Mouse (Mus musculus): ENCODE results near the gene Lpcat1.

The Lpcat1 gene

DNA sequence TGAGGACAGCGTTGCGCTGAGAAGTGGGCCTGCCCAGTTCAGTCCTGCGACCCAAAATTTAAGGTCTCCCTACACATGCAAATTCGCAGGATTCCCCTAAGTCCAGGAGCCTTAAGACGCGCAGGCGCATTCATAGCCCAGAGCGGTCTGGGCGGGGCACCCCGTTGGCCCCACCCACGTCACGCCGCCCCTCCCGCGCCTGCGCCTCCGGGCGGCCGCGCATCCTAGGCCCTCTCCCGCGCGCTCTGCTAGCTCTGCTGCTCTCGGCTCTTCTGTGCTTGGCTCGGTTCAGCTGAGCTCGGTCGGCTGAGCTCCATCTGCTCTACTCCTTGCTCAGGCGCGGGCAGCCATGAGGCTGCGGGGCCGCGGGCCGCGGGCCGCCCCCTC, at the start of gene Lpcat1:
Lpcat1 (plus strand) TSS at position 164 of the 387 bp plus-strand sequence.
- peak; percentile 45 for DNase-seq (ENCODE audit: low spot score)

- no peak for DNase-seq (ENCODE audit: low spot score)
Measured at GRCm38 (mm10) chr13:73417478-73418220, 49.3 kb upstream of the Lpcat1 start.

- DNase-seq (ENCODE audit: low spot score), result no peak
Measured at GRCm38 (mm10) chr13:73418297-73418696, 48.7 kb upstream of the Lpcat1 start.

GRCm38 (mm10) chr13:73419244-73419643, 47.8 kb upstream of the Lpcat1 start:
- no peak for DNase-seq (ENCODE audit: low spot score)

GRCm38 (mm10) chr13:73423043-73423442, 44.0 kb upstream of the Lpcat1 start:
- DNase-seq (ENCODE audit: low spot score), result no peak

GRCm38 (mm10) chr13:73425035-73425434, 42.0 kb upstream of the Lpcat1 start:
- DNase-seq (ENCODE audit: low spot score), result no peak

- no peak for DNase-seq (ENCODE audit: low spot score)
Measured at GRCm38 (mm10) chr13:73425839-73426490, 41.0 kb upstream of the Lpcat1 start.

DNA sequence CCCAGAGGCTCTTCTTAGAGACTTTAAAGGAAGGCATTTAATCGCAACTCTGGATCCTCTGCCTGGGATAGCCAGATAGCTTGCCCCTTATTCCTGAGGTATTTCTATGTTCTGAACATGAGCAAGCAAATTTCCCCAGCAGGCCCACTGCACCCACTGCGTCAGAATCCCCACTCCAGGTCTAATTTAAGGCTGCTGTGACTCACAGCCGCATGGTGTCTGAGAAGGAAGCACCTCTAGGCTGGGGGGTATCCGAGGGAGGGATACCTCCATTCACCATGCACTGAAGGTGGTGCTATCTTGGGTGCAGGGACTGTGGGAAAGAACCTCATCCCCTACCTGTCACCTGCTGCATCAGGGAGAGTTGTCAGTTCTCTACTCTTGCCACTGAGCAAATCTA, 40.4 kb upstream of the Lpcat1 start:
- DNase-seq (ENCODE audit: low spot score), result no peak

GRCm38 (mm10) chr13:73429605-73430321, 37.2 kb upstream of the Lpcat1 start:
- no peak for DNase-seq (ENCODE audit: low spot score)

DNA sequence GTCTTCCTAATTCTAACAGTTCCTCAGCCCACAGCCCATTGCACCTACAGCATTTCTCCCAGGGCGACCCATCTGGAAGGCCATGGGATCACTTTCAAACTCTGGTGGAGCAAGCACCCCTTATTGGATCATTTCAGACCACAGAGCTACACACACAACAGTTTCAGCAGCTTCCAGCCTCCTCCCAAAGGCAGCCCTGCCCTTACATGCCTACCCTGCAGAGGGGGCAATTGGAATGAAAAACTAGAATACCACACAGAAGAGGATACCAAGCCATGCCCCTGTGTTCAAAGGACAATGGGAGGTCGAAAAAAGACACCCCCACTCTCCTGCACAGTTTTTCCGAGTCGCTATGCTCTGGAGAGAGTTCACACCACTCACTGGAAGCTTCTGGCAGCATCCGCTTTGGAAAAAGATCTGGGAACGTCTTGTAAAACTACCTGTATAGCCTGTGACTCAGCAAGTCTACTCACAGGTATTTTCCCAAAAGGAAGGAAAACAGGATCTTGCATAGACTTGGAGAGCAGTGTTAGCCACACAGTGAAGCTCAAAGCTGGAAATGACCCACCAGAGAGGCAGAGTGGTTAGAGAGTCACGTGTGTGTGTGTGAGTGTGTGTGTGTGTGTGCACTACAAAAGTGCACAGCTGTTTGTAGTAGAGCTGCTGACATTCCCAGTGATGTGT, 34.4 kb upstream of the Lpcat1 start:
- no peak for DNase-seq (ENCODE audit: low spot score)

DNA sequence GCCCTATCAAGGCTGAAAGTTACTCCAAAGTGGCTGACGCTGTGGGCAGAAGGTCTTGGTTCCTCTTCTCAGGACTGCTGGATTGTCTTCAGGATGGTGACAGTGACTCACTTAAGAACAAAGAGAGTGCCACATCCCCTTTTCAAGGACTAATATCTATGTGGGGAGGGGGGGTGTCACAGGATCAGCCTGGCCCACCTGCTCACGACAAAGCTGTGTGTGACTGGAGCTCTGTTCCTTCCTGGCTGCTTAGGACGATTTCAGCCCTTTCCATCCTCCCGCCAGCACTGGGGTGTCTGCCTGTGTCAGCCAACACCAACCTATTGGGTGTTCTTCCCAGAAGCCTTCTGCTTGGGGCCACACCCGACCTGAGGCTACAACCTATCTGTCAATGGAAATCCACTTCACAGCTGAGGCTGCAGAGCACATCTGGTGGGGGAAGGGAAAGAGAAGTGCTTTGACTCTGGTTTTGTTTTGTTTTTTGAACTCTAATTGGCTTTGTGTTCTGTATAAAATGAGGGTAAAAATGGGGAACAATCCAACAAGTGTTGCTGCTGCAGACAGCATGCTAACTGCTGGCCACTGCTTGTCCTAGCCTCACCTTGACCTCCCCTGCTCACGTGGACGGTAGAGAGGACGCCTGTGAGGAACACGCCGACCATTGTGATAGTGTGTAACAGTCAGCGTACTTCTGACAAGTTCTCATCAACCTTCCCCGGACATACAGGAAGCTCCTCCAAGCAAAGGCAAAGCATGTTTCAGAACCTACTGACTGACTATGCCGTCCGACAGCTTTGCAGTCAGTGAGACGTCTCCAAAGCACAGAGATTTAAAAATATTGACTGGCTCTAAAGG, 33.1 kb upstream of the Lpcat1 start:
- DNase-seq (ENCODE audit: low spot score), result no peak

DNA sequence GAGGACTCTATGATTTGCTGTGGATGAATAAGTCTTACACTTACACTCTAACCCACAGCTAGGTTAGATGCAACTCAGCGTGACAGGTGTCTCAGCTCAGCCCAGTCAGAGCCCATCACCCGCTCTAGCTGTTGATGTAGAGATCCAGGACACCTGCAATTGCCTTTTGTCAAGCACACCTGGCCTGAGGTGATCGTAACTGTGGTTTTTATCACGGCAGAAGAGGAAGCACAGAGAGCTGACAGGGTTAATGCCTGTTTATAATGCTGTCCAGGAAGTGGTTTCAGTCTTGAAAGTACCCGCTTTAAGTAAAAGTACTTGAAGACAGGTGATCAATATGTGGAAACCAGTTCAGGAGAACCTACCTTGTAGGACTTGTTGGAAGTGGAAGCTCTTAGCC, 32.3 kb upstream of the Lpcat1 start:
- no peak for DNase-seq (ENCODE audit: low spot score)

DNA sequence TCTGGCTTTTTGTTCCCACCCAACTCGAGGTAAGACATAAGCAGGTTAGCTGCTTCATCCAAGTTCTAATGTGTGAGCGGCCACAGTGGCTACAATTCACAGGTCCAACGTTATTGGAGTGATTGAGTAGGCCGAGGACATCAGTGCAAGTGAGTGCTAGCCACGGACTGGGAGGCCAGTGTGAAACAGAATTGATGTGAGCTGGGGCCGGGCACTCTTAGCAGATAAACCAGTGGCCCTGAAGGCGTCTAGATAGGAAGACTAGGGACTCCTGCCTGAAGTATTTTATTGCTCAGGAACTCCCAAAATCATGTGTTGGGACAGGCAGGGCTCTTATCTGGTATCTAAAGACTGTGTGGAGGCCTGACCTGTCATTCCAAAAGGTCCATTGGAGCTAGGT, 31.3 kb upstream of the Lpcat1 start:
- DNase-seq (ENCODE audit: low spot score), result no peak

DNA sequence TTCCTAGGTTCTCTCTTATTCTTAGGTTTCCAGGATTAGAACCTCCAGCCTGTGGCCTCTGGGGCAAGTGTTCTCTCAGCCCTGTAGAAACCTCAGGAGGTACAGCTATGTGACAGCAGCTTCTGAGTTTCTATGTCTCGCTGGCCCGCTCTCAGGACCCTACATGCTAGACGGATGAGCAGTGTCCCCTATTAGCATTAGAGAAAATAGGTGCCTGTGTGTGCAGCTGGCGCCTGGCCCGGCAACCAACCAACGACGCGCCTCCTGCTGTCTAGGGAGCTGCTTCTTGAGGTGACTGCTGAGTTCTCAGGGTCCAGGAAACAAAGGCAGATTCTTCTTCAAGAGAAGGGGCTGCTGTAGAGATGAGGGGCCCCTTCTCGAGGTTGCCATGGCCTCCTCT, 27.9 kb upstream of the Lpcat1 start:
- DNase-seq (ENCODE audit: low spot score), result no peak

DNA sequence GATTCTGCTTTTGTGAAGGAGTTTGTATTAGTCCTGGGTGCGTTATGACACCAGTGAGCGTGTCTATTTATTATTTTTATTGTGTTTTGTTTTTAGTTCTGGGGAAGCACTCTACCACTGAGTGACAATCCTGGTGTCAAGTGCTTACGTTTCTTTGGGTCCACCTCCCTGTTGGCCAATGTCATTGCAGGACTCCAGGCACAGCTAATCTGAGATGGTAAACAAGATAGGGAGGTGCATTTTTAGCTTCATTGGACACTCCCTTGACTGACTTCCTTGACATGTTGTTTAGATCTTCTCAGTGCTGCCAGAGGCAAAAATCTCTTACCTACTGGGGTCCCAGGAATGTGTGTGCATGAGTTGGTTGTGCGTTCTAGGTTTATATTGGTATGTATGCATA, 26.0 kb upstream of the Lpcat1 start:
- DNase-seq (ENCODE audit: low spot score), result no peak

GRCm38 (mm10) chr13:73441686-73442085, 25.3 kb upstream of the Lpcat1 start:
- no peak for DNase-seq (ENCODE audit: low spot score)

GRCm38 (mm10) chr13:73442431-73442830, 24.6 kb upstream of the Lpcat1 start:
- no peak for DNase-seq (ENCODE audit: low spot score)

DNA sequence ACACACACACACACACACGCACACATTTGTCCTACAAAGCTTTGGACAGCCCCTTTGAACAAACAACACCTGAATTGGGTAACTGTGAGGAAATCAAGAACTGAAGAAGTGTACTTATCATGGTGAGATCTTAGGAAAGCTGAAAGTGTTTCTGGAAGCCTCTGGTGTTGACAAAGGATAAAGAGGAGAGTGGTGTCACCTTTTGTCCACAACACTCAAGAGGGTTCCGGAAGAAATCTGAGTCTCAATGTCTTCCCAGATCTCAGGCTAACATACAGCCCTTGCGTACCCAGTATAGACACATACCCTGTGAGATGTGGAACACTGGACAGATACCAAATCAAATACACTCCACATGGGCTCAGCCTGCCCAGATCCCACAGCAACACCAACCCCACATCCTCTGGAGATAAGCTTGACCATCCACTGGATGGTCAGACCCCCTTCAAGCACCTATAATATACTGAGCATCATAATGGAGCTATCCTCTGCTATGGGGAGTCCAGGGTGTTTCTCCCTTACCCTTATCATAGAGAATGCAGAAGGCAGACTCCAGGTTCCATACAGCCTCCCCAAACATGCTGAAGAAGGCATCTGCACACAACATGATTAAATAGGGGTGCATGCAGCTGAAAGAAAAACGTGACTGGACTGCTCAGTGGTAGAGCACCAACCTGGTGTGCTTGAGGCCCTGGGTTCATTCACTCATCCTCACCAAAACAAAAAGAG, 23.7 kb upstream of the Lpcat1 start:
- DNase-seq (ENCODE audit: low spot score), result no peak

DNA sequence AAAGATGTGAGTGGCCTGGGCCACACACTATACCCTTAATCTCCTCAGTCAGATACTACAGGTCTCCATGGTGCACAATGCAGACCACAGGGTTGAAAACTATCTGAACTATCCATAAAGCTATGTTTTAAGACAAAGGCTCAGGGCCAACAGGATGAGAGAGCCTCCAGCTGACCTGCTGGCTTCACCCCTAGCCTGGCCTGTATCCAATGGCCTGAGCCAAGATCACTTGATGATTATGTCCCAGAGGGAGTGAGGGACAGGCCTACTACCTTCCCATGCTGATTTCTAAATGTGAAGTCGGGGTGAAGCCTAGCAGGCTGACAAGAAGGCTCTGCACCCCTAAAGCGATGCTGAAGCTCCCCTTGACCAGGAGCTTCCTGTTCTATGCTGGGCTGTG, 21.9 kb upstream of the Lpcat1 start:
- DNase-seq (ENCODE audit: low spot score), result no peak

- no peak for DNase-seq (ENCODE audit: low spot score)
Measured at GRCm38 (mm10) chr13:73446076-73446475, 20.9 kb upstream of the Lpcat1 start.

DNA sequence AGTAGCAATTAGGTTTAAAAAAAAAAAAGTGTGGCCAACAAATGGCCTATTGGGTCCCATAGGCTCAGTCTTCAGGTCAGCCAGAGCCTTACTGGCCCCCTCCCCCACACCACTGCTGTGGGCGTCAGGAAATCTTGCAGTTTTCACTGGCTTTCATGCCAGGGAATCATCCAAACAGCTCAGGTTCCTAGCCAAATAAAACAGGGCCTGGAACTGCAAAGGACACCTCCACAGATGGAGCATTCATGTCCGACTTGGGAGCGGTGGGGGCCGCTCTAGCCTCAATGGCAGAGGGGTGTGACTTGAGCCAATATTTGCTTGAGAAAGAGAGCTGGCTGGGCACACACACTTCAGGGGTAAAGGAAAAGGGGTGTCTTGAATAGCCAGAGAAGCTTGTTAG, 20.5 kb upstream of the Lpcat1 start:
- no peak for DNase-seq (ENCODE audit: low spot score)
